In the genomic region with DNA sequence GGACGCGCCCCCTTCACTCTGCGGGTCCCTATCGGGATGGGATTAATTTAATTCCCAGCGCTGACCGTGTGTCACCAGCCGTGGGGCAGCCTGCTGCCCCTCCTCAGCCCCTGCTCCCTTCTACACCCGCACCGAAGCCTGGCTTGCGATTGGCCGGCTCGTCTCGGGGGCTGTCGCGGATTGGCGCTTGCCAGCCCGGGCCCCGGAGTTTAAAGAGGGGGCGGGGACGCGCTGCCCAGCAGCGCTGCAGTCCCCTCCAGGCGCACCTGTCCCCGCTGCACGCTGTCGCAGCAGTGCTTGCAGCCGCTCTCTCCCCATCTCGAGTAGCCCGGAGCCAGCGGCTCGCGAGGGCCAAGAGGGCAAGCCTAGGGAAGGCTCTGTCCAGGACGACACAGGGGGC, we compare ENCODE assay signal across 7 mouse cellular contexts. TPM values are rescaled to one million over a fixed set of nuclear protein-coding genes. Genes with fewer than 3 reads are reported as not detected.
DNase-seq lines count a peak whose midpoint lies in the region; ATAC-seq and TF ChIP-seq lines count a peak whose summit lies in the region.

A gene (plus strand): TSS at position 215 of the 400 bp plus-strand sequence.

- H3K4me1 ChIP-seq in E14TG2a.4 (replicated peaks; ENCODE audit: low read depth, low read length), result peaks cover 14% of the 10 kb centered on the region
- peaks cover 21% of the 10 kb centered on the region for H3K4me1 ChIP-seq in embryonic facial prominence, embryonic 13.5 days
- H3K4me1 ChIP-seq in intestine, embryonic 14.5 days (replicated peaks; ENCODE audit: control insufficient read depth, insufficient read depth, low read length), result peaks cover 10% of the 10 kb centered on the region; the same call in 1 of the 2 replicates
- peaks cover 7% of the 10 kb centered on the region for H3K4me1 ChIP-seq in limb, embryonic 12.5 days (replicated peaks)
- H3K4me1 ChIP-seq in midbrain, embryonic 14.5 days (ENCODE audit: control insufficient read depth, insufficient read depth, low read length), result peaks cover 5% of the 10 kb centered on the region; the same call in 1 of the 2 replicates

- no peaks in the 10 kb centered on the region for H3K36me3 ChIP-seq in E14TG2a.4 (ENCODE audit: insufficient read depth, low read length)
- no peaks in the 10 kb centered on the region for H3K36me3 ChIP-seq in embryonic facial prominence, embryonic 13.5 days
- no peaks in the 10 kb centered on the region for H3K36me3 ChIP-seq in intestine, embryonic 14.5 days (ENCODE audit: control insufficient read depth, insufficient read depth, low read length)
- no peaks in the 10 kb centered on the region for H3K36me3 ChIP-seq in limb, embryonic 12.5 days
- no peaks in the 10 kb centered on the region for H3K36me3 ChIP-seq in midbrain, embryonic 14.5 days (ENCODE audit: control insufficient read depth, insufficient read depth, low read length)

- peaks cover 45% of the 10 kb centered on the region for H3K27me3 ChIP-seq in E14TG2a.4 (ENCODE audit: insufficient read depth, low read length)
- peaks cover 33% of the 10 kb centered on the region for H3K27me3 ChIP-seq in embryonic facial prominence, embryonic 13.5 days
- 0 out of 2 replicates have a peak, but pooled peaks cover 2% of the 10 kb centered on the region for H3K27me3 ChIP-seq in intestine, embryonic 14.5 days (replicated peaks; ENCODE audit: control insufficient read depth, insufficient read depth, low read length)
- peaks cover 34% of the 10 kb centered on the region for H3K27me3 ChIP-seq in limb, embryonic 12.5 days
- H3K27me3 ChIP-seq in midbrain, embryonic 14.5 days (ENCODE audit: control insufficient read depth, insufficient read depth, low read length), result 0 out of 2 replicates have a peak, but pooled peaks cover 3% of the 10 kb centered on the region

- peak within 1 kb of the TSS; percentile 64 for H3K9ac ChIP-seq in embryonic facial prominence, embryonic 13.5 days
- 0 out of 2 replicates have a peak within 1 kb of the TSS, but pooled peaks have one; percentile 10 for H3K9ac ChIP-seq in intestine, embryonic 14.5 days (ENCODE audit: low read length)
- H3K9ac ChIP-seq in limb, embryonic 12.5 days (replicated peaks), result 0 out of 2 replicates have a peak within 1 kb of the TSS, but pooled peaks have one; percentile 34
- peak within 1 kb of the TSS; percentile 42 for H3K9ac ChIP-seq in midbrain, embryonic 14.5 days (replicated peaks; ENCODE audit: low read length)

- H3K27ac ChIP-seq in embryonic facial prominence, embryonic 13.5 days, result no peak within 1 kb of the TSS
- H3K27ac ChIP-seq in intestine, embryonic 14.5 days (ENCODE audit: low read depth), result no peak within 1 kb of the TSS
- no peak within 1 kb of the TSS for H3K27ac ChIP-seq in limb, embryonic 12.5 days
- no peak within 1 kb of the TSS for H3K27ac ChIP-seq in midbrain, embryonic 14.5 days (replicated peaks; ENCODE audit: low read depth, low read length)

- DNase-seq in ZHBTc4 (ENCODE audit: low read depth, low spot score), result peak; percentile 24
- DNase-seq in intestine, embryonic 14.5 days (ENCODE audit: low spot score), result peak; percentile 72
- peak; percentile 82 for DNase-seq in midbrain, embryonic 14.5 days
- peak; percentile 53 for DNase-seq in yolk sac, embryonic 10.5 days (ENCODE audit: low spot score)

- peak; percentile 49 for ATAC-seq in embryonic facial prominence, embryonic 13.5 days (ENCODE audit: insufficient number of reproducible peaks, insufficient read depth, low FRiP score, low TSS enrichment, low read depth)
- ATAC-seq in intestine, embryonic 14.5 days (replicated peaks; ENCODE audit: low FRiP score, low TSS enrichment, low read depth), result peak; percentile 72
- peak; percentile 68 for ATAC-seq in limb, embryonic 12.5 days (ENCODE audit: insufficient number of reproducible peaks, insufficient read depth, low FRiP score, low TSS enrichment, low read depth)
- ATAC-seq in midbrain, embryonic 14.5 days (ENCODE audit: low FRiP score, low TSS enrichment), result peak; percentile 80

- peak within 1 kb of the TSS; percentile 84 for H3K4me2 ChIP-seq in embryonic facial prominence, embryonic 13.5 days
- H3K4me2 ChIP-seq in intestine, embryonic 14.5 days (ENCODE audit: low read length), result peak within 1 kb of the TSS; percentile 74
- peak within 1 kb of the TSS; percentile 74 for H3K4me2 ChIP-seq in limb, embryonic 12.5 days
- H3K4me2 ChIP-seq in midbrain, embryonic 14.5 days (ENCODE audit: low read length), result peak within 1 kb of the TSS; percentile 95

- TF ChIP-seq CTCF in E14TG2a.4 (conservative IDR thresholded peaks at IDR 0.05; ENCODE audit: low read length), result no peak

- WGBS in embryonic facial prominence, embryonic 13.5 days, result under 1% methylated on average over 33 of the region's 33 CpGs
- under 1% methylated on average over 33 of the region's 33 CpGs for WGBS in intestine, embryonic 14.5 days
- under 1% methylated on average over 33 of the region's 33 CpGs for WGBS in limb, embryonic 12.5 days
- WGBS in midbrain, embryonic 14.5 days, result 0% methylated on average over 33 of the region's 33 CpGs

- no peaks in the 10 kb centered on the region for H3K9me3 ChIP-seq in E14TG2a.4 (ENCODE audit: low read length)
- no peaks in the 10 kb centered on the region for H3K9me3 ChIP-seq in embryonic facial prominence, embryonic 13.5 days
- no peaks in the 10 kb centered on the region for H3K9me3 ChIP-seq in intestine, embryonic 14.5 days (ENCODE audit: control insufficient read depth, low read length)
- no peaks in the 10 kb centered on the region for H3K9me3 ChIP-seq in limb, embryonic 12.5 days
- no peaks in the 10 kb centered on the region for H3K9me3 ChIP-seq in midbrain, embryonic 14.5 days (ENCODE audit: control insufficient read depth, low read length)

- H3K4me3 ChIP-seq in E14TG2a.4 (replicated peaks; ENCODE audit: low read length), result peak within 1 kb of the TSS; percentile 74
- H3K4me3 ChIP-seq in embryonic facial prominence, embryonic 13.5 days, result peak within 1 kb of the TSS; percentile 43
- peak within 1 kb of the TSS; percentile 36 for H3K4me3 ChIP-seq in intestine, embryonic 14.5 days (ENCODE audit: low read depth, low read length)
- H3K4me3 ChIP-seq in limb, embryonic 12.5 days (replicated peaks), result peak within 1 kb of the TSS; percentile 40
- peak within 1 kb of the TSS; percentile 41 for H3K4me3 ChIP-seq in midbrain, embryonic 14.5 days (replicated peaks; ENCODE audit: low read depth, low read length)

RNA-seq across cellular contexts. Expression of the gene that starts here (rescaled TPM):
- 18.1 and 23.7 TPM in 2 replicates for polyA plus RNA-seq in embryonic facial prominence, embryonic 13.5 days (2015; fragmentation: Nextera tagmentation; extraction: Ambion mirVana)
- polyA plus RNA-seq in intestine, embryonic 14.5 days (2014; fragmentation: Nextera tagmentation; extraction: Ambion mirVana), result 6.1 and 10.0 TPM in 2 replicates
- polyA plus RNA-seq in limb, embryonic 12.5 days (2016; fragmentation: Nextera tagmentation; extraction: Ambion mirVana), result 4.9 and 5.2 TPM in 2 replicates
- 0.86 and 37.3 TPM in 2 replicates for polyA plus RNA-seq in midbrain, embryonic 14.5 days (2014; fragmentation: Nextera tagmentation; extraction: Ambion mirVana)

Comparison
In these comparisons a context has a peak if more than half of its experiments do, and no peak if none do; other contexts are left out.
1. DNase-seq: peak in every context shown above with its lines; median percentile 82 in midbrain, embryonic 14.5 days; 72 in intestine, embryonic 14.5 days; 53 in yolk sac, embryonic 10.5 days; 24 in ZHBTc4.
2. H3K9ac ChIP-seq: peak in every context shown above with its lines; median percentile 64 in embryonic facial prominence, embryonic 13.5 days; 42 in midbrain, embryonic 14.5 days; 34 in limb, embryonic 12.5 days; 10 in intestine, embryonic 14.5 days.